Mouse (Mus musculus) left cerebral cortex, postnatal 10 days (tissue): Measurements from ENCODE around the gene Hist1h1b. TPM values are rescaled to one million over a fixed set of nuclear protein-coding genes. Genes with fewer than 3 reads are reported as not detected.
"Not testable (repeated sequence)": the region's sequence is repeated elsewhere in the genome, so short reads cannot be mapped to it uniquely, and the experiment has no call there.

Source experiments
- DNase-seq, 2 experiments: peaks; one replicate each; pipeline ENCODE4 v3.0.0; 2021 to 2022; ENCODE audit warnings: low spot score in 2 of 2, mixed read lengths in 1 of 2; ENCODE audit errors: extremely low spot score in 1 of 2
- intact Hi-C: fragments of 180-260 bp; cut with DNase I; formaldehyde crosslinking; loops from one replicate; pipeline ENCODE4 v1.15.1; 2025
- total RNA-seq, 2 experiments: library from RNA; stranded (reverse); gene quantifications; 2 replicates each; pipeline ENCODE4 v1.2.3; 2021

Gene Hist1h1b
- total RNA-seq, result 10 to 100 TPM; 19.5 to 20.4 TPM

DNA sequence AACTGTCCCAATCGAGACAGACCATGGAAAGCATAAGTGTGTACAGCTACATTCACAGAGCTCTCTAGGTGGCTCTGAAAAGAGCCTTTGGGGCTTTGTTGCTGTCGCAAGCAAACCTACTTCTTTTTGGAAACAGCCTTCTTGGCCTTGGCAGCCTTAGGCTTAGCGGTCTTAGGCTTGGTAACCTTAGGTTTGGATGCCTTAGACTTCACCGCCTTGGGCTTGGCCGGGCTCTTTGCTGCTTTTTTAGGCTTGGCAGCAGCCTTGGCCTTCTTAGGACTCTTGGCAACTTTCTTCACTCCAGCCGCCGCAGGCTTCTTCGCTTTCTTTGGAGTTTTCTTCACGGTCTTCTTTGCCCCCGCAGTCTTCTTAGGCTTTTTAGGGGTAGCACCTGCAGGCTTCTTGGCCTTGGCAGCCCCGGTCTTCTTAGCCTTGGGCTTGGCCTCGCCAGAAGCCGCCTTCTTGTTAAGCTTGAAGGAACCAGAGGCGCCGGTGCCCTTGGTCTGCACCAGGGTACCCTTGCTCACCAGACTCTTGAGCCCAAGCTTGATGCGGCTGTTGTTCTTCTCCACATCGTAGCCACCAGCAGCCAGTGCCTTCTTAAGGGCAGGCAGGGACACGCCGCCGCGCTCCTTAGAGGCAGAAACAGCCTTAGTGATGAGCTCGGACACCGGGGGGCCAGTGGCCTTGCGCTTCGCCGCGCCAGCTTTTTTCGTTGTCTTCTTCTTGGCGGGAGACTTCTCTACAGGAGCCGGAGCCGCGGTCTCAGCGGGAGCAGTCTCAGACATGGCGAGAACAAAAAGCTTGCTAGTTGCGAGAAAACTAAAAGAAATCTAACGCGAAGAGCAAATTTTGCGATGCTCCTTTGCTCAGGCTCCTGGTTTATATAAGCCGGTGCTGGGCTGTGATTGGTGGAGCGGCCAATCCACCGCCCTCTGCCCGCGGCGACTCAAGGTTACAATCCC is at the start of gene Hist1h1b:
Gene Hist1h1b (minus strand): TSS at position 859 of the 965 bp plus-strand sequence.
- intact Hi-C loops, result no loop called here
- DNase-seq, result peak in 1 of 2 experiments; percentile 51

DNA sequence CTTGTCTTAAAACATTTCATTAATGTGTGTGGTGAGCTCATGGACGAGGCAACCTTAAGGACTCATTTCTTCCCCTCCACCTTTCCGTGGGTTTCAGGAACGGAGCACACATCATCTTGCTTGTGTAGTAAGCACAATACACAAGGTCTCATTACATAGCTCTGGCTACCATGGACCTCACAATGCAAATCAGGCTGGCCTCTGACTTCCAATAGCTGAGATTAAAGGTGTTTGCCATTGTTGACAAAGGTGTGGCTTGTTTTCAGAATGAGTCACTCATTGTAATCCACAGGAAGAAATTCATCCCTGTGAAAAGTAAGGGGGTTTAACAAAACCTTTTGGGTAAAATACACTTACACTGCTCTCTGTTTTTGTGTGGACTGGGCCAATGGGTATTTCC is 48.1 kb upstream of the Hist1h1b start:
- DNase-seq, result no peak
- intact Hi-C loops, result no loop called here

DNA sequence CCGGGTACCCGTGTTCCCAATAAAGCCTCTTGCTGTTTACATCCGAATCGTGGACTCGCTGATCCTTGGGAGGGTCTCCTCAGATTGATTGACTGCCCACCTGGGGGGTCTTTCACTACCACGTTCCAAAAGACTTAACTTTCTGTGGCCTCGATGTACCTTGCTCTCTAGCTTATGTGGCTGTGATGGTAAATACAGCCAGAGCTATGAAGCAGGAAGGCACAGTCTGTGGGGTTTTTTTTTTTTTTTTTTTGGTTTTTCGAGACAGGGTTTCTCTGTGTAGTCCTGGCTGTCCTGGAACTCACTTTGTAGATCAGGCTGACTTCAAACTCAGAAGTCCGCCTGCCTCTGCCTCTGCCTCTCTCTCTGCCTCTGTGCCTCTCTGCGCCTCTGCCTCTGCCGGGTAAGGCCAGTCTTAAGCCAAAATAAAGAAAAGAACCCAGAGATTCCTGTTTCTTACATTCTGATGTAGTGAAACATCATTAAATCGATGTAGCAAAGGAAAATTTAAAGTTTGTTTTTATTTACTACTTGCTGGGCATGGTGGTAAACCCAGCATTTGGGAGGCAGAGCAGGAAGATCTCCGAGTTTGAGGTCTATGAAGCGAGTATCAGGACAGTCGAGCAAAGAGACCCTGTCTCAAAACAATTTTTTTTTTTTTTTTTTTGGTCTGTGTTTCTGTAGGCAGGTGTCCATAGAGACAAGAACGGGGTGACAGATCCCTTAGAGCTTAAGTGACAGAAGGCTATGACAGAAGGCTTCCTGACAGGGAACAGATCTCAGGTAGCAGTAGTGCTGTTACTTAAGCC is 39.9 kb upstream of the Hist1h1b start:
- DNase-seq, intact Hi-C loops: not testable (repeated sequence)

DNA sequence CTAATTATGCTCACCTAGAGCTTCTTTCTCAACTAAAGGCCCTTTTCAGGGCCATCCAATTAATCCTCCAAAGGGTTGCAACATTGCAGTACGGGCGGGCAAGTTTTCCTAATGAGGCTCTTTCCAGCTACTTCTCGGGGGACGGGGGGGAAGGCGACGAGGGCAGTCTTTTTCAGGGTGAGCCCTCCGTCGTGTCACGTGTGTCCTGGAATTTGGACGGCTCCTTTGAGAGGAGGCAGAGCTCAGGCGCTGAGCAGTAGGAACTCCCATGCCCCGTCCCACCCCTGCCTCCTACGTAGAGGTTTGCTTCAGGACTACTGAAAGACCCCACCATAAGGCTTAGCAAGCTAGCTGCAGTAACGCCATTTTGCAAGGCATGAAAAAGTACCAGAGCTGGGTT is 31.7 kb upstream of the Hist1h1b start:
- intact Hi-C loops, DNase-seq: not testable (repeated sequence)

DNA sequence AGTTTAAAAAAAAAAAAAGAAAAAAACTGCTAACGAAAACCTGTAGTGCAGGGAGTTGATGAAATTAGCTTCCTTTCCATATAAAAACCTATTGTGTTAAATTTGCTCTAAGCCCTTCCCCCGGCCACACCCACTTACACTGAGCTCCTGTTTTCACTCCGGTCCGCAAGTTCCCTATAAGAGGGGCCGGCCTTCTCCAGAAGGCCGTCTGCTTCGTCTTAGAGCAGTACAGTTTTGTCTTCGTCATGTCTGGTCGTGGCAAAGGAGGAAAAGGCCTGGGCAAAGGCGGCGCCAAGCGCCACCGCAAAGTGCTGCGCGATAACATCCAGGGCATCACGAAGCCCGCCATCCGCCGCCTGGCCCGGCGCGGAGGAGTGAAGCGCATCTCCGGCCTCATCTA is 31.1 kb upstream of the Hist1h1b start, which contains the start of gene Hist1h4m:
Gene Hist1h4m (plus strand): TSS at position 208 of the 400 bp plus-strand sequence.
- DNase-seq, intact Hi-C loops: not testable (repeated sequence)

DNA sequence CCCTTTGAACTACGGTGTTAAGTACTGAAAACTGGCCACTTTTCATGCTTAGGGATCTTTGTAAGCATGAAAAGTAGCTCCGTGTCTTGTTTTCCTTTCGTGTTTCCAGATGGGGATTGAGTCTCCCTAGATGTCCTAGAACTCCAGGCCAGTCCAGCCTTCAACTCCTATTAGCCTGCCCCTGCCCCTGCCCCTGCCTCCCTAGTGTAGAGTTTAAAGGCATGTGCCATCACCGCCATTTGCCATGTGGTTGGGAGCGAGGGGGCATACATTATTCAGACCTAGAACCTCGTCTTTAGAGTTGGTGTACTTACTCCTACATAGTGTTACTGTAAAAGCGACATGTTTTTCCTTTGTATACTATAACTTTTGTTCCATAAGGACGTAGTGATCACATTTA is 30.6 kb upstream of the Hist1h1b start:
- intact Hi-C loops, DNase-seq: not testable (repeated sequence)

DNA sequence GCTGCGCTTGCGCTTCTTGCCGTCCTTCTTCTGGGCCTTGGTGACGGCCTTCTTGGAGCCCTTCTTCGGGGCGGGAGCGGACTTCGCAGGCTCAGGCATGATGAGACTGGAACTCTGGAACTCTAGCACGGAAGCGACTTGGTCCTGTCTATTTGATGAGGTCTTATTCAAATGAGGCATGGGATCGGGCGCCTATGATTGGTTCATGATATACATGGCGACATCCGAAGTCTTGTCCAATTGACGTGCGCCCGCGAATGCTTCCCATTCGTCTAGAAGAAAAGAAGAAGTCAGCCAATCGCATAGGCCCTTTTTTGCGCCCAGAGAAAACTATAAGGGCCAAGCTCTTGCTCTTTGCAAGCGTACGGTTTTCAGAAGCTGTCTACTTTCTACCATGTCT is 29.6 kb upstream of the Hist1h1b start, which contains the start of the genes Hist1h2bq and Hist1h2ao:
Gene Hist1h2bq (minus strand): TSS at position 125 of the 400 bp plus-strand sequence.
Gene Hist1h2ao (plus strand): TSS at position 393 of the 400 bp plus-strand sequence.
- intact Hi-C loops, DNase-seq: not testable (repeated sequence)

DNA sequence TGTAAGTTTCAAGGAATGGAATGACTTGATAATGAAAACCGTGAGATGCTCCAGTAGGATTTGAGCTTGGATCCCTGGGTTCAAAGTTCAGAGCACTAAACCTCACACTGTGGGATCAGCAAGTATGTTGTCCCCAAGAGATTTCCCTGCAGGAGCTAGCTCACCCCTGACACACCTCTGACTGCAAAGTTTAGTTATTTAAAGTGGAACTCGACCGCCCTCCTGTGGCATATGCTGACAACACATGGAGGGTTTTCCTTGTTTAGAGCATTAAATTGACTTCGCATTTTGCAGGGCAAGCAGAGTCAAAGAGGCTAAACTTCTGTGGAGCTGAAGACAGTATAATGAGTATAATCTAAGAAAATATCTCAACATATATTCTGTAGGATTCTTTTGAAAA is 22.6 kb upstream of the Hist1h1b start:
- DNase-seq, intact Hi-C loops: not testable (repeated sequence)

DNA sequence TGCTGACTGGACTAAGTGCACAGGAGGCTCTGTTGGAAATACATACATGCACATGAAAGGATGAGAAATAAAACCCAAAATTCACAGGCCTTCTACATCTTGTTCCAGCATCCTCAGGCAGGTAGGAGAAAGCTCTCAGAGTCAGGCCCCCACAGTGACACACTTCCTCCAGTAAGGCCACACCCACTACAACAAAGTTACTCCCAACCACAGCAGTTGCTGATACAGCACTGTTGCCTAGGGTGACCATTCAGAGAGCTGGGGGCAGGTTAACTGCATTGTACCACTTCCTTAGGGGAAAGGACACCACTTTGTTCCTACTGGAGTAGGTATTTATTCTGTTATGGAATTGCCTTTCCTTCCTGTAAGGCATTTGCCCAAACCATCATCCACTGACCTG is 16.7 kb upstream of the Hist1h1b start:
- intact Hi-C loops, DNase-seq: not testable (repeated sequence)

DNA sequence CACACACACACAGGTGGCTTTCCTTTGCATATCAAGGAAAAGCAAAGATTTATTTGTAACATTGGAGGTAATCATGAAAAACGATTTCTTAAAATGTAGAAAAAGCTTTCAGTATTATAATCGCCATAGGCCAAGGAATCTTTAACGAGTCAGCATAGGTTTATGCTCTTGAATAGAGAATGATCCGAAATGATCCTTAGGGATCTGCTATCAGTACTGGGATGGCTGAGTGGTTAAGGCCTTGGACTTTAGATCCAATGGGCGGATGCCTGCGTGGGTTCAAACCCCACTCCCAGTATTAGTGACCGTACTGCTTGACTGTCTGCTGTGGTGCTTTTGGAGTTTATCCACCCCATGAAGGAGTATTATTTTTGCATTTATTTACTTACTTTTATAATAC is 15.2 kb upstream of the Hist1h1b start:
- no peak for DNase-seq
- intact Hi-C loops, result no loop called here

DNA sequence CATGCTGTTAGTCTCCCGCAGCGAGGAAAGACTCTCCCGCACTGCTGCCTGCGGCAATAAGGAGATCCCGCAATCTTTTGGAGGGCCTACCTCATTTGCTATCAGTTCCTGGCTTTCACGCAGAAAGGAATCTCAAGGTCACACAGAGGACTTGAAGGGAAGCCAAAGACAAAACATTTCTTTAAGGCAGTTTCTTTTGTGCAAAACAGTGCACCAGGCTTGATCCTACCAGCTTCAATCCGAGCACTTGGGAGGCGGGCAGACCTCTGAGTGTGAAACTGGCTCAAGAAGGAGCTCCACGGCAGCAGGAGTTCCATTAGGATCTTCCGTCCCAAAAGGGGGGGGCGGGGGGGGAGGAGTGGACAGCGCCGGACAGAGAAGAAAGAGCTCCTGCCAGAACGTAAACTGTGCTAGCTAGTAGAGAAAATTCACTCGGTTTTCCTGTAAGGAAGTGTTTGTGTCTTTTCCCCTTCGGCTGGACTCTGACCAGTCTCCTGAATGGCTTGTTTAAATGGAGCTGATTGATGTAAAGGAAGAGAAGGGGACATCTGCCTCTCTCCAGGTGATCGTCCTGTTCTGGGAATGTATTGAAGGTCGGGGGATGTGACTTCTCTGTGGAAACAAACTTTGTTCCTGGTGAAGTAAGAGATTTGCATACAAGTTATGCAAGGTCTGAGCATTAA is 10.3 kb upstream of the Hist1h1b start:
- no peak for DNase-seq
- intact Hi-C loops, result no loop called here

DNA sequence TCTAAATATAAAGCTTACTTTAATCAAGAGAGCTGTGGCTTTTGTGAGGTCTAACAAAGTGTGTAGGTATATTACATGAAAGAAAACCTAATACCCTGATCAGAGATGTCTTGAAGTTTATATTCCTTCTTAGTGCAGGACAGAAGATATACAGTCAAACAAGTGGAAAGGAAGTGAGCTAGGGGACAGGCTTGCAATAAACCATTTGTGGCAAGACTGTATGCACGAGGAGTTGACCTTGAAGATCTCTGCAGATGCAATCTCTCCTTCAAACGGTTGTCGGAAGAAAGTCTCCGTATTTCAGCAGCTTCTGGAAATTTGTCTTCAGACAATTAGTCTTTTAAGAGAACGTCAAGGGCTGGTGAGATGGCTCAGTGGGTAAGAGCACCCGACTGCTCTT is 9.5 kb upstream of the Hist1h1b start:
- intact Hi-C loops, result no loop called here
- DNase-seq, result no peak

DNA sequence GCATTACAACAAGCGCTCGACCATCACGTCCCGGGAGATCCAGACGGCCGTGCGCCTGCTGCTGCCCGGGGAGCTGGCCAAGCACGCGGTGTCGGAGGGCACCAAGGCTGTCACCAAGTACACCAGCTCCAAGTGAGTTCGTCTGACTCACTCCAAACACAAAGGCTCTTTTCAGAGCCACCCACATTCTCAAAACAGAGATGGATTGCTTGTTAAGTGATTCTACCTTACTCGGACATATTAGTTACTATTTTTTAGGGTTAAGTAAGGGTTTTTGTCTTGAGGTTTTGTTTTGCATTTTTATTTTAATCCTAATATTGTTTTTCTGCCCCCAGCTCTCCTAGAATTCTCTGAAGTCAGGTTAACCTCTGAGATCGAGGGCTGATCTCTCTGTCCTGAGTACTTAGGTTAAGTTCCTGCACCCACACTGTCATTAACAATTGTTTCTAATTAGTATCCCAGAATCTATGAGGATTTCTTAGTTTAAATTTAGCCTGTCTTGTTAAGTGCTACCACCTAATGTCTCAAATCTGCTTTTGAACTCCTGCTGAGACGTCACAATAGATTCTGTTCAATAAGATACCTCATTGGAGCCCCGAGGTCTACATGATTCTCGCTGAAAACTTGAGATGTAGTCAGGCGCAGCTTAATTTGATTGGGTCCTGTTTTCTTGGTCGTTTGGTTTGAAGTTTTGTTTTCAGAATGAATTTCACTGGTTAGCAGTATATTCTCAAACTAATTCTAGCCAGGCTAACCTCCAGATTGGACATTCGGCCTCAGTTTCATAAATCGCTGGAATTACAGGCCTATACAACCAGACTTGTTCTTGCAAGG is 7.6 kb upstream of the Hist1h1b start:
- intact Hi-C loops, result no loop called here
- DNase-seq, result no peak

DNA sequence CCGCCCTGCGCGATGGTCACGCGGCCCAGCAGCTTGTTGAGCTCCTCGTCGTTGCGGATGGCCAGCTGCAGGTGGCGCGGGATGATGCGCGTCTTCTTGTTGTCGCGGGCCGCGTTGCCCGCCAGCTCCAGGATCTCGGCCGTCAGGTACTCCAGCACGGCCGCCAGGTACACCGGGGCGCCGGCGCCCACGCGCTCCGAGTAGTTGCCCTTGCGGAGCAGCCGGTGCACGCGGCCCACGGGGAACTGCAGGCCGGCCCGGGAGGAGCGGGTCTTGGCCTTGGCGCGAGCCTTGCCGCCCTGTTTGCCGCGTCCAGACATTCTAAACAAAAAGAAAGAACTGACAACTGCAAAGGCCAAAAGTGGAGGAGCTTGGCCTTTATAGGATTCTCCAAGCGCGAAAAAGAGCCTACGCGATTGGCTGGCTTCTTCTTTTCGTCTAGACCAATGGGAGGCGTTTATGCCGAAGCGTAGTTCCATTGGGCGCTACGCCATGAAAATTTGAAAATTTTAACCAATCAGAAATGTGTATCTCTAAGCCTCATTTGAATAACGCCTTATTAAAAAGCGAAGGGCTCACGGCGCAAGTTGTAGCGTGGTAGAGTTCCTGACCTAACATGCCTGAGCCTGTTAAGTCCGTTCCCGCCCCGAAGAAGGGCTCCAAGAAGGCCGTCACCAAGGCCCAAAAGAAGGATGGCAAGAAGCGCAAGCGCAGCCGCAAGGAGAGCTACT is 6.6 kb upstream of the Hist1h1b start, which contains the start of the genes Hist1h2an and Hist1h2bp:
Gene Hist1h2an (minus strand): TSS at position 320 of the 731 bp plus-strand sequence.
Gene Hist1h2bp (plus strand): TSS at position 563 of the 731 bp plus-strand sequence.
- peak; percentile 87 to 99 for DNase-seq
- intact Hi-C loops, result not testable (repeated sequence)

DNA sequence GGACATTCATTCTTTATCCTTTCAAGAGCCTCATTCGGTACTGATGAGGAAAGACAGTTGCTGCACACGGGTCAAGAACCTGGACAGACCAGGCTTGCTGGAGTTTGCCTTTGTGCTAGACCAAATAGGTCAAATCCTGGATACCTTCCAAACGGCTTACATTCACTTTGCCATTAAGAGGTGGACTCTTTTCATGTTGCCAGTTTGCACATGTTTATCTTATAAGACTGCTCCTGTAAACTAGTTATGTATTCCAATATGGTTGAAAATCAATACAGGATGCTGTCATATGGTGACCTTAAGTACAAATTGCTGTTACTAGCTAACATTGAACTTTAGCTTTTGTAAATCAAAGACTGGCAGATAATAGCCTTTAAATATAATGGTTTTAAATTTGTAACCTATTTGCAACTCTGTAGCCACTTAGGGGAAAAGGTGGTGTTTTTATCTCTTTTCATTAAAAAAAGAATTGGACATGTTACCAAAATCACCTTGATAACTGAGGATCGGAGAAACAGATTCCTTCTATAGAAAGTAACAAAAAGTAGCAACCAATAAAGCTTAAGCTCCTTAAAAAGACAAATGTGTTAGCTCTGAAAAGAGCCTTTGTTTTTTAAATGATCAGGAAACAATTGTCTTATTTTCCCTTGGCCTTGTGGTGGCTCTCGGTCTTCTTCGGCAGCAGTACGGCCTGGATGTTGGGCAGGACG is 5.9 kb upstream of the Hist1h1b start:
- DNase-seq, result no peak
- intact Hi-C loops, result no loop called here

DNA sequence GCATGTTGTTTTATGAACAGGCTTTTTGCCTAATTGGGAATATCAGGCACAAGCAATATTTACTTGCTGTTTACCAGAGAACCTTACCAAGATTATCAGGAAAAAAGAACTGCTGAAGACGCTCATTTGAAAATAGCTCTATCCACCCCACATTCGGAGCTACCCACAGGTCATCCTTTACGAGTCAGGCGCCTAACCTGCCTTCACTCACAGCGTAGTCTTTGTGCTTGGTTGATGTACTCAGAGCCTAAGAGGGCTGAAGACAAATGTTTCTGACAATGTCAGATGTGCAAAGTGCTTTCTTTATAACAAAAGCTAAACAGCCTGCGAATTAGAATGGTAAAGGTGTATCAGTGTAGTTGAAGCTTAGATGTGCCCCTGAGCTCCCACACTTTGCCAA is 3.9 kb upstream of the Hist1h1b start:
- no peak for DNase-seq
- intact Hi-C loops, result no loop called here
